Mouse (Mus musculus): ENCODE measurements around the gene Rpap3. TPM values are rescaled to one million over a fixed set of nuclear protein-coding genes. Genes with fewer than 3 reads are reported as not detected.

Gene Rpap3
- polyA plus RNA-seq (2016; fragmentation: Nextera tagmentation; extraction: Ambion mirVana) = 36.8 and 40.9 TPM in 2 replicates

GRCm38 (mm10) chr15:97705211-97706050 lies at the start of gene Rpap3:
Rpap3 (minus strand) TSS chr15:97705825.
- H3K9ac ChIP-seq = peak within 1 kb of the TSS; percentile 96
- H3K4me3 ChIP-seq = peak within 1 kb of the TSS; percentile 94
- H3K9me3 ChIP-seq (replicated peaks) = no peaks in the 10 kb centered on the region
- H3K36me3 ChIP-seq = peaks cover 24% of the 10 kb centered on the region
- under 1% methylated on average over 68 of the region's 71 CpGs for WGBS
- peaks cover 11% of the 10 kb centered on the region for H3K4me1 ChIP-seq
- H3K27ac ChIP-seq = peak within 1 kb of the TSS; percentile 60
- peak; percentile 90 for ATAC-seq (ENCODE audit: low FRiP score)
- H3K27me3 ChIP-seq = no peaks in the 10 kb centered on the region
- H3K4me2 ChIP-seq (replicated peaks) = peak within 1 kb of the TSS; percentile 78

- Histone ChIP-seq H3K4me1 (peaks cover 28% of the 10 kb centered on the region), H3K9me3 (replicated peaks) (no peaks in the 10 kb centered on the region), H3K4me2 (replicated peaks) (no peak overlapping the region), H3K27ac (no peak overlapping the region), H3K27me3 (no peaks in the 10 kb centered on the region), H3K36me3 (no peaks in the 10 kb centered on the region; the same call in 1 of the 2 replicates), H3K9ac (peak overlapping the region; percentile 32; the same call in 1 of the 2 replicates), H3K4me3 (no peak overlapping the region)
- no peak for ATAC-seq (ENCODE audit: low FRiP score)
- 49% methylated on average over 8 of the region's 8 CpGs for WGBS
Measured at GRCm38 (mm10) chr15:97755361-97755760, 49.7 kb upstream of the Rpap3 start.

GRCm38 (mm10) chr15:97754476-97754875 lies 48.9 kb upstream of the Rpap3 start:
- WGBS = 52% methylated on average over 6 of the region's 6 CpGs
- H3K4me1 ChIP-seq = peaks cover 37% of the 10 kb centered on the region
- ATAC-seq (ENCODE audit: low FRiP score) = no peak

GRCm38 (mm10) chr15:97752491-97752890 lies 46.9 kb upstream of the Rpap3 start:
- no peaks in the 10 kb centered on the region for H3K9me3 ChIP-seq (replicated peaks)
- no peak for ATAC-seq (ENCODE audit: low FRiP score)
- H3K36me3 ChIP-seq = no peaks in the 10 kb centered on the region; the same call in 1 of the 2 replicates
- no peak overlapping the region for H3K9ac ChIP-seq
- H3K27me3 ChIP-seq = no peaks in the 10 kb centered on the region
- no peak overlapping the region for H3K4me3 ChIP-seq
- H3K4me2 ChIP-seq (replicated peaks) = no peak overlapping the region
- peaks cover 47% of the 10 kb centered on the region for H3K4me1 ChIP-seq
- 85% methylated on average over 5 of the region's 5 CpGs for WGBS
- H3K27ac ChIP-seq = no peak overlapping the region

More at GRCm38 (mm10) chr15:97754476-97754875, 48.9 kb upstream of the Rpap3 start:
- H3K36me3 ChIP-seq = no peaks in the 10 kb centered on the region; the same call in 1 of the 2 replicates
- H3K4me3 ChIP-seq = no peak overlapping the region
- no peak overlapping the region for H3K27ac ChIP-seq
- H3K9ac ChIP-seq = no peak overlapping the region; the same call in 1 of the 2 replicates
- no peak overlapping the region for H3K4me2 ChIP-seq (replicated peaks)
- no peaks in the 10 kb centered on the region for H3K27me3 ChIP-seq
- no peaks in the 10 kb centered on the region for H3K9me3 ChIP-seq (replicated peaks)

- peaks cover 47% of the 10 kb centered on the region for H3K4me1 ChIP-seq
- H3K4me2 ChIP-seq (replicated peaks) = no peak overlapping the region
- H3K27me3 ChIP-seq = no peaks in the 10 kb centered on the region
- ATAC-seq (ENCODE audit: low FRiP score) = no peak
- H3K4me3 ChIP-seq = no peak overlapping the region
- no peaks in the 10 kb centered on the region for H3K9me3 ChIP-seq (replicated peaks)
- WGBS = 81% methylated on average over 2 of the region's 2 CpGs
- no peaks in the 10 kb centered on the region for H3K36me3 ChIP-seq
- H3K27ac ChIP-seq = no peak overlapping the region
- no peak overlapping the region for H3K9ac ChIP-seq
Measured at GRCm38 (mm10) chr15:97751676-97752075, 46.1 kb upstream of the Rpap3 start.

GRCm38 (mm10) chr15:97750697-97751096 lies 45.1 kb upstream of the Rpap3 start:
- H3K27me3 ChIP-seq = no peaks in the 10 kb centered on the region
- H3K4me2 ChIP-seq (replicated peaks) = no peak overlapping the region
- WGBS = 29% methylated on average over 12 of the region's 12 CpGs
- no peak overlapping the region for H3K9ac ChIP-seq
- H3K36me3 ChIP-seq = no peaks in the 10 kb centered on the region
- no peaks in the 10 kb centered on the region for H3K9me3 ChIP-seq (replicated peaks)
- peaks cover 45% of the 10 kb centered on the region for H3K4me1 ChIP-seq
- H3K4me3 ChIP-seq = no peak overlapping the region
- peak overlapping the region; percentile 55 for H3K27ac ChIP-seq
- peak; percentile 88 for ATAC-seq (ENCODE audit: low FRiP score)

GRCm38 (mm10) chr15:97749841-97750240 lies 44.2 kb upstream of the Rpap3 start:
- Histone ChIP-seq H3K36me3 (no peaks in the 10 kb centered on the region), H3K9ac (no peak overlapping the region), H3K27ac (peak overlapping the region; percentile 55), H3K4me3 (no peak overlapping the region), H3K4me2 (replicated peaks) (no peak overlapping the region), H3K4me1 (peaks cover 45% of the 10 kb centered on the region), H3K27me3 (no peaks in the 10 kb centered on the region), H3K9me3 (replicated peaks) (no peaks in the 10 kb centered on the region)
- ATAC-seq (ENCODE audit: low FRiP score) = no peak
- 92% methylated on average over 13 of the region's 13 CpGs for WGBS

- WGBS = 91% methylated on average over 9 of the region's 9 CpGs
- Histone ChIP-seq H3K4me1 (peaks cover 44% of the 10 kb centered on the region), H3K9me3 (replicated peaks) (no peaks in the 10 kb centered on the region), H3K9ac (no peak overlapping the region), H3K36me3 (no peaks in the 10 kb centered on the region), H3K4me3 (no peak overlapping the region), H3K27ac (no peak overlapping the region), H3K4me2 (replicated peaks) (no peak overlapping the region), H3K27me3 (no peaks in the 10 kb centered on the region)
- ATAC-seq (ENCODE audit: low FRiP score) = no peak
Measured at GRCm38 (mm10) chr15:97749397-97749796, 43.8 kb upstream of the Rpap3 start.

- H3K4me3 ChIP-seq = no peak overlapping the region
- H3K27ac ChIP-seq = no peak overlapping the region
- no peaks in the 10 kb centered on the region for H3K9me3 ChIP-seq (replicated peaks)
- WGBS = 80% methylated on average over 4 of the region's 4 CpGs
- no peak overlapping the region for H3K4me2 ChIP-seq (replicated peaks)
- ATAC-seq (ENCODE audit: low FRiP score) = no peak
- H3K36me3 ChIP-seq = no peaks in the 10 kb centered on the region
- H3K4me1 ChIP-seq = peaks cover 43% of the 10 kb centered on the region
- H3K27me3 ChIP-seq = no peaks in the 10 kb centered on the region
- H3K9ac ChIP-seq = no peak overlapping the region
Measured at GRCm38 (mm10) chr15:97748964-97749363, 43.3 kb upstream of the Rpap3 start.

GRCm38 (mm10) chr15:97748309-97748708 lies 42.7 kb upstream of the Rpap3 start:
- Histone ChIP-seq H3K4me1 (peaks cover 40% of the 10 kb centered on the region), H3K9me3 (replicated peaks) (no peaks in the 10 kb centered on the region), H3K4me2 (replicated peaks) (no peak overlapping the region), H3K9ac (no peak overlapping the region), H3K4me3 (no peak overlapping the region), H3K27ac (no peak overlapping the region; the same call in 1 of the 2 replicates), H3K27me3 (no peaks in the 10 kb centered on the region), H3K36me3 (no peaks in the 10 kb centered on the region)
- ATAC-seq (ENCODE audit: low FRiP score) = no peak
- 14% methylated on average over 10 of the region's 10 CpGs for WGBS

- no peak for ATAC-seq (ENCODE audit: low FRiP score)
- H3K4me2 ChIP-seq (replicated peaks) = no peak overlapping the region
- no peaks in the 10 kb centered on the region for H3K36me3 ChIP-seq
- H3K9me3 ChIP-seq (replicated peaks) = no peaks in the 10 kb centered on the region
- no peaks in the 10 kb centered on the region for H3K27me3 ChIP-seq
- no peak overlapping the region for H3K4me3 ChIP-seq
- peaks cover 40% of the 10 kb centered on the region for H3K4me1 ChIP-seq
- no peak overlapping the region for H3K9ac ChIP-seq
- H3K27ac ChIP-seq = no peak overlapping the region
- 87% methylated on average over 4 of the region's 4 CpGs for WGBS
Measured at GRCm38 (mm10) chr15:97747486-97747885, 41.9 kb upstream of the Rpap3 start.

GRCm38 (mm10) chr15:97746748-97747147 lies 41.1 kb upstream of the Rpap3 start:
- Histone ChIP-seq H3K36me3 (no peaks in the 10 kb centered on the region), H3K4me1 (peaks cover 40% of the 10 kb centered on the region), H3K9me3 (replicated peaks) (no peaks in the 10 kb centered on the region), H3K4me2 (replicated peaks) (no peak overlapping the region), H3K27ac (no peak overlapping the region), H3K9ac (no peak overlapping the region), H3K4me3 (no peak overlapping the region), H3K27me3 (no peaks in the 10 kb centered on the region)
- WGBS = 93% methylated on average over 24 of the region's 24 CpGs
- no peak for ATAC-seq (ENCODE audit: low FRiP score)

- Histone ChIP-seq H3K27me3 (no peaks in the 10 kb centered on the region), H3K4me2 (replicated peaks) (no peak overlapping the region), H3K4me3 (no peak overlapping the region), H3K9ac (no peak overlapping the region), H3K27ac (no peak overlapping the region), H3K4me1 (peaks cover 40% of the 10 kb centered on the region), H3K9me3 (replicated peaks) (no peaks in the 10 kb centered on the region), H3K36me3 (no peaks in the 10 kb centered on the region)
- ATAC-seq (ENCODE audit: low FRiP score) = no peak
- WGBS = 92% methylated on average over 10 of the region's 10 CpGs
Measured at GRCm38 (mm10) chr15:97746278-97746677, 40.7 kb upstream of the Rpap3 start.
